Mouse (Mus musculus): ENCODE measurements at regions not wholly inside any gene's neighbourhood (a gene's known extent, or its start where the extent isn't known, plus 50 kb on each side); places are given as distances from the start of the nearest gene placed in this dataset.

GRCm38 (mm10) chr1:107941601-107942270, 351.9 kb downstream of the Serpinb8 start:
- H3K4me3 ChIP-seq (ENCODE audit: low read depth, low read length), result no peak overlapping the region
- no peak overlapping the region for H3K27ac ChIP-seq (ENCODE audit: low read depth, low read length)
- H3K27me3 ChIP-seq (ENCODE audit: control insufficient read depth, insufficient read depth, low read length), result no peaks in the 10 kb centered on the region
- no peak for ATAC-seq (replicated peaks; ENCODE audit: low FRiP score)
- no peak overlapping the region for H3K9ac ChIP-seq (ENCODE audit: low read length)
- no peaks in the 10 kb centered on the region for H3K9me3 ChIP-seq (ENCODE audit: control insufficient read depth, low read length)
- H3K4me1 ChIP-seq (replicated peaks; ENCODE audit: control insufficient read depth, insufficient read depth, low read length), result no peaks in the 10 kb centered on the region
- H3K36me3 ChIP-seq (ENCODE audit: control insufficient read depth, insufficient read depth, low read length), result no peaks in the 10 kb centered on the region
- H3K4me2 ChIP-seq (ENCODE audit: low read depth, low read length, severe bottlenecking), result no peak overlapping the region
- DNase-seq (ENCODE audit: low spot score), result no peak
- WGBS, result 78% methylated on average over 5 of the region's 5 CpGs

GRCm38 (mm10) chr1:107946204-107946939, 356.6 kb downstream of the Serpinb8 start:
- H3K27me3 ChIP-seq (ENCODE audit: control insufficient read depth, insufficient read depth, low read length), result no peaks in the 10 kb centered on the region
- no peaks in the 10 kb centered on the region for H3K9me3 ChIP-seq (ENCODE audit: control insufficient read depth, low read length)
- no peak overlapping the region for H3K4me3 ChIP-seq (ENCODE audit: low read depth, low read length)
- no peak overlapping the region for H3K27ac ChIP-seq (ENCODE audit: low read depth, low read length)
- H3K4me1 ChIP-seq (replicated peaks; ENCODE audit: control insufficient read depth, insufficient read depth, low read length), result no peaks in the 10 kb centered on the region
- ATAC-seq (replicated peaks; ENCODE audit: low FRiP score) (peak; percentile 79), DNase-seq (ENCODE audit: low spot score) (no peak)
- no peak overlapping the region for H3K9ac ChIP-seq (ENCODE audit: low read length)
- no peak overlapping the region for H3K4me2 ChIP-seq (ENCODE audit: low read depth, low read length, severe bottlenecking)
- H3K36me3 ChIP-seq (ENCODE audit: control insufficient read depth, insufficient read depth, low read length), result no peaks in the 10 kb centered on the region
- WGBS, result 38% methylated on average over 1 of the region's 1 CpGs

- no peaks in the 10 kb centered on the region for H3K9me3 ChIP-seq (ENCODE audit: control insufficient read depth, low read length)
- DNase-seq (ENCODE audit: low spot score) (no peak), ATAC-seq (replicated peaks; ENCODE audit: low FRiP score) (no peak)
- H3K27me3 ChIP-seq (ENCODE audit: control insufficient read depth, insufficient read depth, low read length), result no peaks in the 10 kb centered on the region
- H3K27ac ChIP-seq (ENCODE audit: low read depth, low read length), result no peak overlapping the region
- H3K36me3 ChIP-seq (ENCODE audit: control insufficient read depth, insufficient read depth, low read length), result no peaks in the 10 kb centered on the region
- no peak overlapping the region for H3K9ac ChIP-seq (ENCODE audit: low read length)
- no peak overlapping the region for H3K4me3 ChIP-seq (ENCODE audit: low read depth, low read length)
- H3K4me1 ChIP-seq (replicated peaks; ENCODE audit: control insufficient read depth, insufficient read depth, low read length), result no peaks in the 10 kb centered on the region
- no peak overlapping the region for H3K4me2 ChIP-seq (ENCODE audit: low read depth, low read length, severe bottlenecking)
- WGBS, result 67% methylated on average over 2 of the region's 2 CpGs
Observed at GRCm38 (mm10) chr1:107950396-107950795, 360.6 kb downstream of the Serpinb8 start.

- Histone ChIP-seq H3K4me3 (ENCODE audit: low read depth, low read length) (no peak overlapping the region), H3K9ac (ENCODE audit: low read length) (no peak overlapping the region), H3K4me2 (ENCODE audit: low read depth, low read length, severe bottlenecking) (no peak overlapping the region), H3K27ac (ENCODE audit: low read depth, low read length) (no peak overlapping the region), H3K4me1 (replicated peaks; ENCODE audit: control insufficient read depth, insufficient read depth, low read length) (no peaks in the 10 kb centered on the region), H3K27me3 (ENCODE audit: control insufficient read depth, insufficient read depth, low read length) (no peaks in the 10 kb centered on the region), H3K36me3 (ENCODE audit: control insufficient read depth, insufficient read depth, low read length) (no peaks in the 10 kb centered on the region), H3K9me3 (ENCODE audit: control insufficient read depth, low read length) (no peaks in the 10 kb centered on the region)
- ATAC-seq (replicated peaks; ENCODE audit: low FRiP score) (no peak), DNase-seq (ENCODE audit: low spot score) (no peak)
Observed at GRCm38 (mm10) chr1:107961009-107961408, 371.2 kb downstream of the Serpinb8 start.

- DNase-seq (ENCODE audit: low spot score) (no peak), ATAC-seq (replicated peaks; ENCODE audit: low FRiP score) (peak; percentile 16)
- Histone ChIP-seq H3K4me1 (replicated peaks; ENCODE audit: control insufficient read depth, insufficient read depth, low read length) (no peaks in the 10 kb centered on the region; the same call in 1 of the 2 replicates), H3K4me2 (ENCODE audit: low read depth, low read length, severe bottlenecking) (no peak overlapping the region), H3K9me3 (ENCODE audit: control insufficient read depth, low read length) (no peaks in the 10 kb centered on the region), H3K4me3 (ENCODE audit: low read depth, low read length) (no peak overlapping the region), H3K36me3 (ENCODE audit: control insufficient read depth, insufficient read depth, low read length) (no peaks in the 10 kb centered on the region), H3K27ac (ENCODE audit: low read depth, low read length) (no peak overlapping the region), H3K9ac (ENCODE audit: low read length) (no peak overlapping the region), H3K27me3 (ENCODE audit: control insufficient read depth, insufficient read depth, low read length) (no peaks in the 10 kb centered on the region)
- WGBS, result 20% methylated on average over 8 of the region's 8 CpGs
Observed at GRCm38 (mm10) chr1:107975626-107976335, 386.0 kb downstream of the Serpinb8 start.

- no peak overlapping the region for H3K4me2 ChIP-seq (ENCODE audit: low read depth, low read length, severe bottlenecking)
- H3K27ac ChIP-seq (ENCODE audit: low read depth, low read length), result no peak overlapping the region
- no peak overlapping the region for H3K9ac ChIP-seq (ENCODE audit: low read length)
- H3K9me3 ChIP-seq (ENCODE audit: control insufficient read depth, low read length), result no peaks in the 10 kb centered on the region
- no peaks in the 10 kb centered on the region for H3K27me3 ChIP-seq (ENCODE audit: control insufficient read depth, insufficient read depth, low read length)
- no peaks in the 10 kb centered on the region; the same call in 1 of the 2 replicates for H3K4me1 ChIP-seq (replicated peaks; ENCODE audit: control insufficient read depth, insufficient read depth, low read length)
- ATAC-seq (replicated peaks; ENCODE audit: low FRiP score) (no peak), DNase-seq (ENCODE audit: low spot score) (no peak)
- H3K36me3 ChIP-seq (ENCODE audit: control insufficient read depth, insufficient read depth, low read length), result no peaks in the 10 kb centered on the region
- H3K4me3 ChIP-seq (ENCODE audit: low read depth, low read length), result no peak overlapping the region
- 36% methylated on average over 2 of the region's 2 CpGs for WGBS
Observed at GRCm38 (mm10) chr1:107977686-107978085, 387.9 kb downstream of the Serpinb8 start.

GRCm38 (mm10) chr1:107978411-107978810, 388.6 kb downstream of the Serpinb8 start:
- Histone ChIP-seq H3K9ac (ENCODE audit: low read length) (no peak overlapping the region), H3K4me3 (ENCODE audit: low read depth, low read length) (no peak overlapping the region), H3K4me2 (ENCODE audit: low read depth, low read length, severe bottlenecking) (no peak overlapping the region), H3K4me1 (replicated peaks; ENCODE audit: control insufficient read depth, insufficient read depth, low read length) (no peaks in the 10 kb centered on the region; the same call in 1 of the 2 replicates), H3K36me3 (ENCODE audit: control insufficient read depth, insufficient read depth, low read length) (no peaks in the 10 kb centered on the region), H3K27me3 (ENCODE audit: control insufficient read depth, insufficient read depth, low read length) (no peaks in the 10 kb centered on the region), H3K27ac (ENCODE audit: low read depth, low read length) (no peak overlapping the region), H3K9me3 (ENCODE audit: control insufficient read depth, low read length) (no peaks in the 10 kb centered on the region)
- ATAC-seq (replicated peaks; ENCODE audit: low FRiP score) (peak; percentile 92), DNase-seq (ENCODE audit: low spot score) (peak; percentile 68)
- 4% methylated on average over 5 of the region's 5 CpGs for WGBS

- Histone ChIP-seq H3K4me1 (replicated peaks; ENCODE audit: control insufficient read depth, insufficient read depth, low read length) (no peaks in the 10 kb centered on the region), H3K36me3 (ENCODE audit: control insufficient read depth, insufficient read depth, low read length) (no peaks in the 10 kb centered on the region), H3K4me3 (ENCODE audit: low read depth, low read length) (no peak overlapping the region), H3K27ac (ENCODE audit: low read depth, low read length) (no peak overlapping the region), H3K4me2 (ENCODE audit: low read depth, low read length, severe bottlenecking) (no peak overlapping the region), H3K27me3 (ENCODE audit: control insufficient read depth, insufficient read depth, low read length) (no peaks in the 10 kb centered on the region), H3K9ac (ENCODE audit: low read length) (no peak overlapping the region), H3K9me3 (ENCODE audit: control insufficient read depth, low read length) (no peaks in the 10 kb centered on the region)
- DNase-seq (ENCODE audit: low spot score), result no peak
- 88% methylated on average over 2 of the region's 2 CpGs for WGBS
- no peak for ATAC-seq (replicated peaks; ENCODE audit: low FRiP score)
Observed at GRCm38 (mm10) chr1:107985646-107986045, 395.8 kb downstream of the Serpinb8 start.

Data from forebrain, embryonic 11.5 days (tissue).